In genomic region chr8:110919341-110920031, GRCm38 (mm10) we compare ENCODE assay signal across 1 mouse cellular context.
TF ChIP-seq lines count a peak whose summit lies in the region.

St3gal2 (plus strand) TSS chr8:110919922.

TF ChIP-seq in MEL, 35 proteins besides CTCF, POLR2A, EP300 and RAD21 (continued from another document):
- TF ChIP-seq ZMIZ1 (IDR thresholded peaks at IDR 0.05; ENCODE audit: low read depth, low read length) (no peak), USF2 (IDR thresholded peaks at IDR 0.05; ENCODE audit: borderline replicate concordance in 1 of 2, insufficient read depth in 1 of 2, low read depth in 1 of 2, low read length in 2 of 2) (no peak), GABPA (IDR thresholded peaks at IDR 0.05; ENCODE audit: low read depth, low read length) (no peak; the same call in 1 of the 2 replicates), ZNF384 (IDR thresholded peaks at IDR 0.05; ENCODE audit: low read depth, low read length) (no peak), MAZ (IDR thresholded peaks at IDR 0.05; ENCODE audit: low read depth, low read length) (peak; percentile 100), ELF1 (IDR thresholded peaks at IDR 0.05; ENCODE audit: low read depth, low read length) (peak; percentile 80)
